10 mouse cellular contexts compared by ENCODE assay signal in the genomic region with DNA sequence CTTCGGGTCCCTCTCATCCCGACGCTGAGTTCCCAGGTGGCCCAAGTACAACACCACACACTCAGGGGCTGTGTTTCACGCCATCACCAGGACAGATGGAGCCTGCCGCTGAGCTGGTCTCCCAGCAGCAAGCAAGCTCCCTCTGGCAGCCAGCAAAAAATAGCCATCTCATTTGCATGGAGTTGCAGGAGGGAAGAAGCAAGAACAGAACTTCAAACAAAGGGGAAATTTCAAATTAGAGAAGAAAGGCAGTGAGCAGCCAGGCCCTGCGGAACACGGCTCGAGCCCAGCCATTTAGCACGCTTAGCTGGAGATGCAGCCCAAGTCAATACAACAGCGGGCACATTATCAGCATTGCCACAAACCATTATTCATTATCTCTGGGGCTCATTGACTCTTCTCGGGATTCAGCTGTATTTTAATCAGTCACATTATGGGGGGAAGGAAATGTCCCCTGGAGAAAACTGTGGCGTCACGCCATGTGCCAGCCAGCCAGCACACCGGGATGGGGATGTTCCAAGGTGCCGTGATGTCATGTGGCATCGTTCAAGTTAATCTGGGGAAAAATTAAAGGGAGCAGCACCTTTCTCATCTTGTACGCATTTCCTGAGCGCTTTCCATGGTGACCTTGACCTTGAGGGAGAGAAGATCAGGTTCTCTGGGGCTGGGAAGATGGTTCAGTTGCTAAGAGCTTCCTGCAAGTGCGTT.
DNase-seq lines count a peak whose midpoint lies in the region; ATAC-seq and TF ChIP-seq lines count a peak whose summit lies in the region.
"Had no signal": no experiment of that assay in that cellular context is flagged by ENCODE, and none has a peak within 500 bp of the region (broad histone marks: within the 10 kb centered on the region; RNA-seq: fewer than 3 reads in every experiment).

No protein-coding gene starts in this region.

- 0 out of 2 replicates have a peak, but pooled peaks cover 3% of the 10 kb centered on the region for H3K27me3 ChIP-seq in hindbrain, embryonic 13.5 days
- H3K27me3 ChIP-seq in liver, embryonic 14.5 days (ENCODE audit: control insufficient read depth, insufficient read depth, low read length), result no peaks in the 10 kb centered on the region

- H3K9me3 ChIP-seq in hindbrain, embryonic 13.5 days, result no peaks in the 10 kb centered on the region
- H3K9me3 ChIP-seq in liver, embryonic 14.5 days (ENCODE audit: control insufficient read depth, low read length), result no peaks in the 10 kb centered on the region

- 21% methylated on average over 19 of the region's 19 CpGs for WGBS in hindbrain, embryonic 13.5 days
- WGBS in liver, embryonic 14.5 days (ENCODE audit: insufficient replicate concordance), result 26% methylated on average over 19 of the region's 19 CpGs

- DNase-seq in layer of hippocampus, adult 11-12 months (ENCODE audit: low spot score), result peak; percentile 54
- DNase-seq in layer of hippocampus, adult 9-10 months (ENCODE audit: low spot score), result no peak
- DNase-seq in liver, embryonic 14.5 days (ENCODE audit: low read depth in 3 of 3, low spot score in 3 of 3), result peak in 2 of 3 experiments; percentile 43 to 47
- peak; percentile 53 for DNase-seq in right cerebral cortex, postnatal 14 days
- DNase-seq in adrenal gland, adult (ENCODE audit: inconsistent age in 2 of 2, low spot score in 1 of 2), result no peak
- DNase-seq in cerebellum, adult 11 months, result no peak
- DNase-seq in spleen, adult 12 weeks (ENCODE audit: low spot score), result no peak
- DNase-seq: heart, postnatal 4 days; lung, adult 18-20 months had no signal

- H3K27ac ChIP-seq in hindbrain, embryonic 13.5 days, result peak overlapping the region; percentile 83
- no peak overlapping the region for H3K27ac ChIP-seq in liver, embryonic 14.5 days

- TF ChIP-seq EP300 in liver, embryonic 14.5 days (IDR thresholded peaks at IDR 0.05; ENCODE audit: low read depth), result peak; percentile 75

- H3K36me3 ChIP-seq in hindbrain, embryonic 13.5 days, result no peaks in the 10 kb centered on the region
- H3K36me3 ChIP-seq in liver, embryonic 14.5 days (replicated peaks; ENCODE audit: control insufficient read depth, insufficient read depth, low read depth), result no peaks in the 10 kb centered on the region

- no peak for TF ChIP-seq CTCF in liver, embryonic 14.5 days (IDR thresholded peaks at IDR 0.05; ENCODE audit: low read depth)

- peak; percentile 67 for ATAC-seq in hindbrain, embryonic 13.5 days (ENCODE audit: low FRiP score)
- peak; percentile 58 for ATAC-seq in liver, embryonic 14.5 days (ENCODE audit: insufficient read depth)

- peak overlapping the region; percentile 53; the same call in 1 of the 2 replicates for H3K9ac ChIP-seq in hindbrain, embryonic 13.5 days
- no peak overlapping the region for H3K9ac ChIP-seq in liver, embryonic 14.5 days (replicated peaks)

- no peak overlapping the region for H3K4me3 ChIP-seq in hindbrain, embryonic 13.5 days
- H3K4me3 ChIP-seq in liver, embryonic 14.5 days (ENCODE audit: insufficient read depth in 1 of 2, low read depth in 2 of 2, low read length in 2 of 2), result no peak overlapping the region

- peaks cover 47% of the 10 kb centered on the region for H3K4me1 ChIP-seq in hindbrain, embryonic 13.5 days (replicated peaks)
- peaks cover 28 to 48% of the 10 kb centered on the region in 2 experiments for H3K4me1 ChIP-seq in liver, embryonic 14.5 days (replicated peaks; ENCODE audit: control insufficient read depth in 2 of 2, insufficient read depth in 2 of 2, low read length in 1 of 2)

- 0 out of 2 replicates have a peak overlapping the region, but pooled peaks have one; percentile 0 for H3K4me2 ChIP-seq in hindbrain, embryonic 13.5 days
- peak overlapping the region; percentile 30; the same call in 1 of the 2 replicates for H3K4me2 ChIP-seq in liver, embryonic 14.5 days (ENCODE audit: low read depth)

Comparison
In these comparisons a context has a peak if more than half of its experiments do, and no peak if none do; other contexts are left out.
1. DNase-seq: peak in layer of hippocampus, adult 11-12 months (single experiment), liver, embryonic 14.5 days (2 of 3) and right cerebral cortex, postnatal 14 days (single experiment); none in layer of hippocampus, adult 9-10 months (single experiment), adrenal gland, adult (0 of 2), cerebellum, adult 11 months (single experiment) and spleen, adult 12 weeks (single experiment).